Mouse (Mus musculus): ENCODE measurements at regions not wholly inside any gene's neighbourhood (a gene's known extent, or its start where the extent isn't known, plus 50 kb on each side); places are given as distances from the start of the nearest gene placed in this dataset.

GRCm38 (mm10) chr6:99803983-99804904 is 78.1 kb upstream of the Prok2 start:
- peak overlapping the region; percentile 39; the same call in 1 of the 2 replicates for H3K9ac ChIP-seq
- TF ChIP-seq CTCF (IDR thresholded peaks at IDR 0.05; ENCODE audit: low read depth) = peak; percentile 100
- no peak overlapping the region for H3K27ac ChIP-seq (ENCODE audit: low read depth, low read length)
- H3K4me2 ChIP-seq (ENCODE audit: low read depth) = peak overlapping the region; percentile 42
- no peaks in the 10 kb centered on the region for H3K36me3 ChIP-seq (ENCODE audit: insufficient read depth)
- peak; percentile 95 for DNase-seq
- H3K27me3 ChIP-seq (ENCODE audit: insufficient read depth, low read length) = no peaks in the 10 kb centered on the region
- no peaks in the 10 kb centered on the region for H3K9me3 ChIP-seq (ENCODE audit: low read length)
- H3K4me1 ChIP-seq (ENCODE audit: insufficient read depth) = no peaks in the 10 kb centered on the region
- peak overlapping the region; percentile 12; the same call in 1 of the 2 replicates for H3K4me3 ChIP-seq (ENCODE audit: low read depth, low read length)
- peak; percentile 94 for ATAC-seq
- 20% methylated on average over 25 of the region's 25 CpGs for WGBS

DNA sequence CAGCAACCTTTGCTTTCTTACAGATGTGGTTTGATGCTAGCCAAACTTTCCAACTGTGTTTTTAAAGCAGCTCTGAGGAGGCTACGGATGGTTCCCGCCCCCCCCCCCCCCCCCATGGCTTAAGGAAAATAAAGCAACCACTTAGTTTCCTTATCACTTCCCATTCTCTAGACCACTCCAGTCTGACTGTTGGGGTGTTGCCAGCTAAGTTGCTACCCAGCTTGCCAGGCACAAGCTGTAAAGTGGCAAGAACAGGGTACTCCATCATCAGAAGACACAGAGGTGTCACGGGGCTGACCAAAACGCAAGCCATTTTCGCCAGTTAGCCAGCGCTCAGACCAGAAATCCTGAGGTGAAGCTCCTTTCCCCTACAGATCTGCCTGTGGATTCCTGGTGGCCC is 74.7 kb upstream of the Prok2 start:
- H3K9ac ChIP-seq = no peak overlapping the region
- DNase-seq = no peak
- no peak overlapping the region for H3K4me3 ChIP-seq (ENCODE audit: low read depth, low read length)
- H3K9me3 ChIP-seq (ENCODE audit: low read length) = no peaks in the 10 kb centered on the region
- 65% methylated on average over 6 of the region's 6 CpGs for WGBS
- no peak for ATAC-seq
- H3K4me1 ChIP-seq (ENCODE audit: insufficient read depth) = no peaks in the 10 kb centered on the region
- H3K36me3 ChIP-seq (ENCODE audit: insufficient read depth) = no peaks in the 10 kb centered on the region
- H3K27me3 ChIP-seq (ENCODE audit: insufficient read depth, low read length) = no peaks in the 10 kb centered on the region
- H3K27ac ChIP-seq (ENCODE audit: low read depth, low read length) = no peak overlapping the region
- no peak for TF ChIP-seq CTCF (IDR thresholded peaks at IDR 0.05; ENCODE audit: low read depth)
- no peak overlapping the region for H3K4me2 ChIP-seq (ENCODE audit: low read depth)

DNA sequence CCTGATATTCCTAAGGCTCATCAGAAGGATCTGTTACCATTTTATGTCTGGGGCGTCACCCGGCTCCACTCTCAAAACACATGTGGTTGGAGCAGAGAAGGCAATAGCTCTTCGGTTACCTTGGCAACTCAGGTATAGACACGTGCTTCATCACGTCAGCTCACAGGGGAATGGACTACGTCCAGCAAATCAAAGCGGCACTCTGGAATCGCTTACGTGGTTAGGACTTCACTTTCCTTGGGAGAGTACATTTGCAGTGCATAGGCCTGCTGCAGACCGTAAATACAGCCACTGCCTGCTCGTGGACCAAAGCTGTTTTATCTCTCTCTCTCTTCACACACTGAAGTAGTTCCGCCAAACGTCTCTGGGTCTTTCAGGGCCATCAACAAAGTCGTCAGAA is 74.1 kb upstream of the Prok2 start:
- Histone ChIP-seq H3K27me3 (ENCODE audit: insufficient read depth, low read length) (no peaks in the 10 kb centered on the region), H3K9ac (no peak overlapping the region), H3K4me3 (ENCODE audit: low read depth, low read length) (no peak overlapping the region), H3K27ac (ENCODE audit: low read depth, low read length) (no peak overlapping the region), H3K4me1 (ENCODE audit: insufficient read depth) (no peaks in the 10 kb centered on the region), H3K4me2 (ENCODE audit: low read depth) (no peak overlapping the region), H3K9me3 (ENCODE audit: low read length) (no peaks in the 10 kb centered on the region), H3K36me3 (ENCODE audit: insufficient read depth) (no peaks in the 10 kb centered on the region)
- TF ChIP-seq CTCF (IDR thresholded peaks at IDR 0.05; ENCODE audit: low read depth) = no peak
- DNase-seq (no peak), ATAC-seq (no peak)
- WGBS = 59% methylated on average over 14 of the region's 14 CpGs

DNA sequence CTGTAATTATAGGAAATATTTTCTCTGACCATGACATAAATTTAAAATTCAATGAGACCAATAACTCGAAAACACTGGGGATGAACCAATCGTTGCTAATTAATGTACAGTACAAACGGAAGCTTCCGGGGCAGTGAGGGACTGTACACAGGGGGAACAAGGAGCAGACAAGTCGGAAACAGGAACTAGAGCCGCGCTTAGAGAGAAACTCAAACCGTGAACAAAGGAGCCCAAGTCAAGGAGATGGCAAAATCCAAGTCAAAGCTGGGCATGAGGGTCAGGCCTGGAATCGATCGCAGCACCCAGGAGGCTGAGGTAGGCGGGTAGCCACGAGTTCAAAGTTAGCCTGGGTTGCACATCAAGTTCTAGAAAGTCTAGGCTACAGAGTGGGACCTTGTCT is 70.2 kb upstream of the Prok2 start:
- H3K4me3 ChIP-seq (ENCODE audit: low read depth, low read length) = no peak overlapping the region
- ATAC-seq (no peak), DNase-seq (no peak)
- no peaks in the 10 kb centered on the region for H3K36me3 ChIP-seq (ENCODE audit: insufficient read depth)
- H3K27ac ChIP-seq (ENCODE audit: low read depth, low read length) = no peak overlapping the region
- H3K27me3 ChIP-seq (ENCODE audit: insufficient read depth, low read length) = no peaks in the 10 kb centered on the region
- H3K9me3 ChIP-seq (ENCODE audit: low read length) = no peaks in the 10 kb centered on the region
- no peak for TF ChIP-seq CTCF (IDR thresholded peaks at IDR 0.05; ENCODE audit: low read depth)
- H3K9ac ChIP-seq = no peak overlapping the region
- no peaks in the 10 kb centered on the region for H3K4me1 ChIP-seq (ENCODE audit: insufficient read depth)
- 90% methylated on average over 12 of the region's 12 CpGs for WGBS
- H3K4me2 ChIP-seq (ENCODE audit: low read depth) = no peak overlapping the region

DNA sequence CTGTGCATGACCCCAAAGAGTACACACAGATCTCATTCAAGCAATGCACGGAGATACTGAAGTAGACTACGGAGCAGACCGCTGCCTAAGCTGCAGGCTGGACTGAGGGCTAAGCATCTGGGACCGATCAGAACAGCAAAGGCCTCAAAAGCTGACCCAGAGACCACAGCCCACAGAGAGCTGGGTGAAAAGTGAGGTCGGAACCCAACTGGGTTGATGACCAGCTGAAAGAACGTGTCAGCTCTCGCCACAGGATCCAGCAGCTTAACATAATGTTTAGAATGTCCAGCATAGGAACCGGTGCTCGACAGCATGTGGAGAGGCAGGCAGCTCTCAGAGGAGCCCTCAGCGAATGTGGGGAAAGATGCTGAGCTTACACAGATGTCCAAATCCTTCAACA is 67.4 kb upstream of the Prok2 start:
- no peak for ATAC-seq
- Histone ChIP-seq H3K4me2 (ENCODE audit: low read depth) (no peak overlapping the region), H3K36me3 (ENCODE audit: insufficient read depth) (no peaks in the 10 kb centered on the region), H3K4me3 (ENCODE audit: low read depth, low read length) (no peak overlapping the region), H3K9me3 (ENCODE audit: low read length) (no peaks in the 10 kb centered on the region), H3K9ac (no peak overlapping the region), H3K27me3 (ENCODE audit: insufficient read depth, low read length) (no peaks in the 10 kb centered on the region), H3K27ac (ENCODE audit: low read depth, low read length) (no peak overlapping the region), H3K4me1 (ENCODE audit: insufficient read depth) (no peaks in the 10 kb centered on the region)
- DNase-seq = no peak
- WGBS = 58% methylated on average over 10 of the region's 10 CpGs
- TF ChIP-seq CTCF (IDR thresholded peaks at IDR 0.05; ENCODE audit: low read depth) = no peak

DNA sequence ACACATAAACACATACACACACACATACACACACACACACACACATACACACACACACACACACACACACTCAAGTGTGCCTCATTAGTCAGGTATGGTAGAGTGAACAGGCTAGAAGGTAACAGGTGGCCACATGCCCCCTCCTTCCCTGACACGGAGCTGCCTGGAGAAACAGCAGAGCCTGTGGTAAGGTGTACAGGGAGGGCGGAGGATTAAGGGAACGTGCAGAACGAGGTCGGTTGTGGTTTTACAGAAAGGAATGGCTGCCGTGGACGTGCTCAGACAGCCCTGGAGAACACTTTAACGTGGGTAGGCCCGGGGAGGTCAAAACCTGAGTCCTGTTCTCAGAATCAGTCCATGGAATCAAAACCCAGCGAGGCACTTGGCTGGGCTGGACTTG is 66.2 kb upstream of the Prok2 start:
- Histone ChIP-seq H3K4me3 (ENCODE audit: low read depth, low read length) (no peak overlapping the region), H3K36me3 (ENCODE audit: insufficient read depth) (no peaks in the 10 kb centered on the region), H3K4me1 (ENCODE audit: insufficient read depth) (no peaks in the 10 kb centered on the region), H3K27me3 (ENCODE audit: insufficient read depth, low read length) (no peaks in the 10 kb centered on the region), H3K9ac (no peak overlapping the region), H3K27ac (ENCODE audit: low read depth, low read length) (no peak overlapping the region), H3K4me2 (ENCODE audit: low read depth) (no peak overlapping the region), H3K9me3 (ENCODE audit: low read length) (no peaks in the 10 kb centered on the region)
- DNase-seq = no peak
- ATAC-seq = no peak
- TF ChIP-seq CTCF (IDR thresholded peaks at IDR 0.05; ENCODE audit: low read depth) = no peak
- WGBS = 81% methylated on average over 10 of the region's 10 CpGs

DNA sequence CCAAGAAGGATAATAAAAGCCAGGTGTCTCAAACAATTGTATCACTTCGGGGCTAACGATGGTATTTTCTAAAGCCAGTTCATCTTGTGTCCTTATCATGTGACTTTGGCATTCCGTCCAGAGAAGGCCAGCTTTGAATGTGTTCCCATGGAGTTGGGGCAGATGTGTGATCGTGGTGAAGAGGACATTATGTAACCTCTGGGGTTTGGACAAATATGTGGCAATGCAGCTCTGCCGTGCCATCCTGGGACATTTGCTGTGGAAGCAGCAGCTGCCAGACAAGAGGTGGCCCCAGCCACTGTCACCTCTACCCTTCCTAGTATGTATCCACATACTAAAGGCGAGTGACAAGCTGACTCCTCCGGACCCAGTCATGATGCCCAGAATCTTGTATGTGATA is 60.8 kb upstream of the Prok2 start:
- Histone ChIP-seq H3K4me3 (ENCODE audit: low read depth, low read length) (no peak overlapping the region), H3K27me3 (ENCODE audit: insufficient read depth, low read length) (no peaks in the 10 kb centered on the region), H3K4me2 (ENCODE audit: low read depth) (no peak overlapping the region), H3K9ac (no peak overlapping the region), H3K4me1 (ENCODE audit: insufficient read depth) (0 out of 2 replicates have a peak, but pooled peaks cover 8% of the 10 kb centered on the region), H3K9me3 (ENCODE audit: low read length) (no peaks in the 10 kb centered on the region), H3K27ac (ENCODE audit: low read depth, low read length) (no peak overlapping the region), H3K36me3 (ENCODE audit: insufficient read depth) (no peaks in the 10 kb centered on the region)
- DNase-seq = no peak
- no peak for TF ChIP-seq CTCF (IDR thresholded peaks at IDR 0.05; ENCODE audit: low read depth)
- WGBS = 85% methylated on average over 7 of the region's 7 CpGs
- no peak for ATAC-seq
